ENCODE assay signal across 17 mouse cellular contexts in the genomic region with DNA sequence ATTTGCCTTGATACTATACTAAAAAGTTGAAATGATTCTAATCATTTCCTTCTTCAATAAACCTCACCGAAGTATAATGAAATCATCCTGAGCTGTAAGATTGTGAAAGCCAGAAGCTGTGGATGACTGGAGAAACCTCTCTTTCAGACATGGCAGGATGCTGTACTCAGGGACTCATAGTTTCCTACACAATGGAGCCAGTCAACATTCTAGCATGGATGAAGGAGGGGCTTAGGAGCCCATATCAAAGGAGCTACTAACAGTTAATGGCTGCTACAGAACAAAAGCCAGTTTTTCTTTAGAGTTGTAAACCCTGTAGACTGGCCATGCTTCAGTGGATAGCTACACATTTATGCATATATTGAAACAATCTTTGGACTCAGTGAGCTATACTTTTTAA. TPM values are rescaled to one million over a fixed set of nuclear protein-coding genes. Genes with fewer than 3 reads are reported as not detected.
"Had no signal": no experiment of that assay in that cellular context is flagged by ENCODE, and none has a peak within 500 bp of the region (broad histone marks: within the 10 kb centered on the region; RNA-seq: fewer than 3 reads in every experiment).

No protein-coding gene starts in this region.

- H3K4me2 ChIP-seq: liver, embryonic 13.5 days; midbrain, embryonic 11.5 days had no signal

- H3K27me3 ChIP-seq: liver, embryonic 13.5 days had no signal

- H3K27ac ChIP-seq: left cerebral cortex, adult 2 months; liver, embryonic 13.5 days; stomach, postnatal 0 days had no signal

- H3K9me3 ChIP-seq: liver, embryonic 13.5 days had no signal

- H3K36me3 ChIP-seq: liver, embryonic 13.5 days had no signal

- H3K4me1 ChIP-seq: liver, embryonic 13.5 days had no signal

- H3K4me3 ChIP-seq: left cerebral cortex, adult 2 months; liver, embryonic 13.5 days had no signal

- H3K9ac ChIP-seq: liver, embryonic 13.5 days had no signal

- DNase-seq: kidney, postnatal 14 days; layer of hippocampus, postnatal 36 days; liver, embryonic 13.5 days; lung, adult 2 months; lung, postnatal 14 days; lung, postnatal 4 days; midbrain, embryonic 14.5 days; right cerebral cortex, postnatal 14 days; right cerebral cortex, postnatal 4 days; thymus, adult 2 months; thymus, postnatal 14 days; thymus, postnatal 4 days had no signal

RNA-seq across cellular contexts. Expression of a gene that starts 12.6 kb away (rescaled TPM):
- total RNA-seq: megakaryocyte progenitor cell, adult 5-6 weeks; megakaryocyte-erythroid progenitor cell, adult 5-6 weeks had no signal
